Mouse (Mus musculus): ENCODE results near the gene Psmb3.
"Not testable (repeated sequence)": the region's sequence is repeated elsewhere in the genome, so short reads cannot be mapped to it uniquely, and the experiment has no call there.

The Psmb3 gene

DNA sequence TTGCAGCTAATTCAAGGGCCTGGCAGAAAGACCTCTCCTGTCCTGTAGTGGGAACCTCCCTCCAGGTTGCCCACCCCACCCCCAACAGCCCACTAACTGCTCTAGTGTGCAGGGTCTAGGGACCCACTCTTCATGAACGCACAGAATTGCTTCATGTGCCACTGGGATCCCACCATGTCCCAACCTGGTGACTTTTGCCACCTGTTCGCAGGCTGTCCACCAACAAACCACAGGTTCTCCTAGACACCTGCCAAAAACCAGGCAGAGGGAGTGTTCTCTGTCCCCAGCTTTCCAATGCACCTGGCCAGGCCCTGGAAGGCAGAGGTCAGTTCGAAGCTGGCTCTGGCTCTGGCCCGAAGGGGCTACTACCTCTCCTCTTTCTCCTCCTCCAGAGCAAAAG, 8.8 kb upstream of the Psmb3 start:
- CTCF ChIA-PET, result interaction anchor here (0.5 to 0.6 kb wide), 2 partner anchors 58 to 523 kb away, joined by 3 read pairs; no protein-coding TSS in a partner anchor

GRCm38 (mm10) chr11:97694921-97695711, 8.1 kb upstream of the Psmb3 start:
- CTCF ChIA-PET, result interaction anchor here (0.6 kb wide), 1 partner anchor 58 kb away, joined by 3 read pairs; no protein-coding TSS in a partner anchor

DNA sequence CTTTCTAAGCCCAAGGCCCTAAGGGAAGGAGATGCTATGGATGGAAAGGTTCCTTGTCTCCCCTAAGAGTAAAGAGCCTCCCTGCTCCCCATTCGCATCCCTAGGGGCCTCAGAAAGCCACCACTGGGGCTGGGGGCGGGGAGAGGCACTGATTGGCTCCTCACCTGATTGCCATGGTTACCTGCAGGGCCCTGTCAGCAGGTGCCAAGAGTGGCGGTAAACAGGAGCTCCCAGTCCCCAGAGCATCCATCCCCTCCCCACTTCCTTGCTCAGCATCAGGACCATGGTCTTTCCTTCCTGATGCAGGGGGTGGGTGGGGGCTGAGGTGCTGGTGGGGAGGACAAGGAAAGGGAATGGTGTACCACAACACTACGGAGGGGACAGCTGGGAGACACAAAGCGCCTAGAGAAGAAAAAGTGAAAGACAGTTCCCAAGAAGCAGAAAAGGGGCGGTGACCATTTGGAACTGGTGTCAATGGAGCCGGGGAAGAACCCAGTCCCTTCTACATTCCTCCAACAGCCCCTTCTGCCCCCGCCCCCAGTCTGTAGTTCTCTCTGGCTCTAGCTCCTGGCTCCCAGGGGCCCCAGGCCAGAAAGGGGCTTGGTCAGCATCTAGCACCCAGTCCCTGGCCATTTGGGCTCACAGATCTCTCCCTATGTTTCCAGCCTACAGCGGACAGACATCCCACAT, 7.3 kb upstream of the Psmb3 start:
- CTCF ChIA-PET, result interaction anchor here (0.6 kb wide), 1 partner anchor 296 kb away, joined by 3 read pairs; no protein-coding TSS in a partner anchor

DNA sequence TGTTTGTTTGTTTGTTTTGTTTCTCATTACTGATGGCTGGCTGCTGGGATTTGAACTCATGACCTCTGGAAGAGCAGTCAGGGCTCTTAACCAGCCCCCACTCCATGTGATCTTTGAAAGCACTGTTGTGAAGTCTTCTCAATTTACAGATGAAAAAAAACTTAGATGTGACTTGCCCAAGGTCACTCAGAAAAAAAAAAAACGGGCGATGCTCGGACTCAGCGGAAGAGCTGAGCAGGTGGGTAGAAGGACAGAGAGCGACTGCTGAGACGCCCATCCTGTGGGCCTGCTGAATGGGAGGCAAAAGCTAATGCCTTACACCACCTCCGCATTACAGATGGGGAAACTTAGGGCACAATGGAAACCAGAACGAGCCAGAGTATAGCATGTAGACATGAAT, 6.5 kb upstream of the Psmb3 start:
- CTCF ChIA-PET, result no interaction called here

DNA sequence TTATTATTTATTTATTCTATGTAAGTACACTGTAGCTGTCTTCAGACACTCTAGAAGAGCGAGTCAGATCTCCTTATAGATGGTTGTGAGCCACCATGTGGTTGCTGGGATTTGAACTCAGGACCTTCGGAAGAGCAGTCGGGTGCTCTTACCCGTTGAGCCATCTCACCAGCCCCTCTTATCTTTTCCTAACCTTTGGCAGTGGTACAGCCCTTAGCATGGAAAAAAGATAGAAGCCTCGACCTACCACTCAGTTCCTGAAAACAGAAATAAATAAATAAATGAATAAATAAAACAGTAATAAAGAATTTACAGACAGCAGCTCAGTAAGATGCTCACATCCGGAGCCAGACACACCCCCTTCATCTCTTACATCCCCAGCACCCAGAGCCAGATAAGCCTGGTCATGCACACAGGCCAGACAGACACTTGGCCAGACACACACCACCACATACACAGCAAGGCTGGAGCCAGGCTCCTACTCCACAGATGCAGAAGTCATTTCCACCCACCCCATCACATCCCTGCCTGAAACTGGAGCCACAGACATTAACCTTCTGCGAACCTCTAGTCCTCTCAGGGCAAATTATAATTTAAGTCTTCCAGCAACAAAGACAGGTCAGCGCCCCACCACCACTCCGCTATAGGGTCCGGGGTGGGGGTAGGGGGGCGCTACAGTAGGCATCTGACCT, 5.9 kb upstream of the Psmb3 start:
- CTCF ChIA-PET, result interaction anchor here (0.6 kb wide), 1 partner anchor 84 kb away, joined by 3 read pairs; no protein-coding TSS in a partner anchor

GRCm38 (mm10) chr11:97697891-97698529, 5.2 kb upstream of the Psmb3 start:
- CTCF ChIA-PET, result interaction anchor here (0.6 to 1.5 kb wide), 2 partner anchors 16 to 83 kb away, joined by 3 read pairs; no protein-coding TSS in a partner anchor

GRCm38 (mm10) chr11:97698741-97699611, 4.2 kb upstream of the Psmb3 start:
- CTCF ChIA-PET, result interaction anchor here (0.5 to 1.5 kb wide), 2 partner anchors 17 to 51 kb away, joined by 3 to 5 read pairs; no protein-coding TSS in a partner anchor

- CTCF ChIA-PET, result interaction anchor here (1.5 kb wide), 1 partner anchor 17 kb away, joined by 3 read pairs; no protein-coding TSS in a partner anchor
Observed at GRCm38 (mm10) chr11:97699626-97700002, 3.6 kb upstream of the Psmb3 start.

- CTCF ChIA-PET, result interaction anchor here (0.6 kb wide), 1 partner anchor 1054 kb away, joined by 9 read pairs; no protein-coding TSS in a partner anchor
Observed at GRCm38 (mm10) chr11:97700003-97700745, 3.0 kb upstream of the Psmb3 start, which contains the start of gene Pcgf2. Pcgf2 (minus strand) TSS chr11:97700497.

- CTCF ChIA-PET, result interaction anchor here (0.6 kb wide), 1 partner anchor 1055 kb away, joined by 9 read pairs; no protein-coding TSS in a partner anchor
Observed at GRCm38 (mm10) chr11:97700746-97701580, 2.2 kb upstream of the Psmb3 start.

DNA sequence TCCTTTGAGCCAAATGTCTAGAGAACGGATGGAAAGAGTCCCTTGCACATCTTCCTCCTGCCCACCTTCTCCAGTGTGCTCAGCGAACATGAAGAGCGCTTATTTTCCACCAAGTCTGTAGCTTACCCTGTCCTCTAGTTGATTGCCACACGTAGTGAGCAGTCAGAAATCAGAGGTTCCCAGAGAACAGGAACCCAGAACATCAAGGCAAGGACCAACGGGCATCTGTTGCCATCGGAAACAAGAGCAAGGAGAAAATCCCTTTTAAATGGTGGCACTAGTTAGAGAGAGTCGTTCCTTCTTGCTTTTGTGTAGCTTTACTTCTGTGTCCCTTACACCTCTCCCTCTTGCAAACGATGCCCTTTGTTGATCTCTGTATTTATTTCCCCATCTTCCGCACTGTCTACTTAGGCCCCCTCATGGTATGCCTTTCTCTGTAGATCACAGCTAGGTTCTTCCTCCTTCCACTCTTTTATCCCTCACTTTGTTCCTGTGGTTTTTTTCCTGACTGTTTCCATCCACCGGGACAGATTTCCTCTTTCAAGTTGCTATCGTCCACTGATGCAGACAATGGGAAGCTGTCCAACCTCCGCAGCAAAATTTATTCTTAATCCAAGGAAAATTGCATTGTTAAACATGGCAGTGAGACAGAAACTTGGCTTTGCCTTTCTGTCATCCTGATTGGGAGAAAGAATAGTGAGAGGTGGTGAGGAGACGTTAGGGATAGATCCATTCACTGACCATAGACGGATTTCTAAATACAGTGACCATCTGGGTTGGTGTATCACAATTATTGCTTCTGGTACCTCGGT, 1.4 kb upstream of the Psmb3 start:
- CTCF ChIA-PET, result interaction anchor here (0.7 kb wide), 1 partner anchor 83 kb away, joined by 3 read pairs; no protein-coding TSS in a partner anchor

DNA sequence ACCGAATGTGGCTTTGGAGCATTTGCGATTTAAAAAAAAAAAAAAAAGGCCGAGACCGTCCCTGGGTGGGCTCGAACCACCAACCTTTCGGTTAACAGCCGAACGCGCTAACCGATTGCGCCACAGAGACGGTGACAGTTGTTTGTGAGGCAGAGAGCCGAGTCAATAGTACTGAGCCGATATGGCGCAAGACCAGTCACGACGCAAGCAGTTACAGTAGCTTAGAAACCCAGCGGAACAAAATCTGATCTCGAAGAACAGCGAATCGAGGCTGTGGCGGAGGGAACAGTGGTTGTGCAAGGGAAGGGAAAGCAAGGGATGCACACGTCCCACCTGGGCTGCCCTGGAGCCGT, 830 bp upstream of the Psmb3 start:
- CTCF ChIA-PET, result interaction anchor here (0.7 kb wide), 1 partner anchor 83 kb away, joined by 3 read pairs; no protein-coding TSS in a partner anchor

- CTCF ChIA-PET, result not testable (repeated sequence)
Observed at GRCm38 (mm10) chr11:97710067-97710466, 6.9 kb downstream of the Psmb3 start.

- CTCF ChIA-PET, result no interaction called here
Observed at GRCm38 (mm10) chr11:97711200-97711900, 8.2 kb downstream of the Psmb3 start.

GRCm38 (mm10) chr11:97712286-97712685, 9.1 kb downstream of the Psmb3 start:
- CTCF ChIA-PET, result no interaction called here

DNA sequence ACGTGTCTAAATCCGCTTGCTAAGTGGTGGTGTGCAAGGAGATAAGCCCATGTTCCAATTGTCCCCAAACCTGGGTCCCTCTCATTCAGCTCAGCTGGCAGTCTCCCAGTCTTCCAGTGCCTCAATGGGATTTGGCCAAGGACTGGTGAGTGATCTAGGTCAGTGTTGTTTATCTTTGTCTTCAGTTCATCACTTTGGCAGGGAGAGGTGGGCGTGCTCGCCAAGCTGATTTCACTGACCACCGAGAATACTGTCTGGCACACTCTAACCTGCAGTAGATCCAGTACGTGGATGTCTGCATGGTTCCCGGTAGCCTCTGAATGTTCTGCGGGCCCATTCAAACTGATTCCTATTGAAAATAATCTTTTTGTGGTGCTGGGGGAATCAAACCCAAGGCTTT, 10.7 kb downstream of the Psmb3 start:
- CTCF ChIA-PET, result interaction anchor here (0.6 kb wide), 1 partner anchor 57 kb away, joined by 3 read pairs; no protein-coding TSS in a partner anchor

- CTCF ChIA-PET, result interaction anchor here (0.6 kb wide), 1 partner anchor 56 kb away, joined by 3 read pairs; no protein-coding TSS in a partner anchor
Observed at GRCm38 (mm10) chr11:97714356-97714755, 11.2 kb downstream of the Psmb3 start.

Data from spleen, embryonic (tissue).